8 mouse cellular contexts compared by ENCODE assay signal in the genomic region with DNA sequence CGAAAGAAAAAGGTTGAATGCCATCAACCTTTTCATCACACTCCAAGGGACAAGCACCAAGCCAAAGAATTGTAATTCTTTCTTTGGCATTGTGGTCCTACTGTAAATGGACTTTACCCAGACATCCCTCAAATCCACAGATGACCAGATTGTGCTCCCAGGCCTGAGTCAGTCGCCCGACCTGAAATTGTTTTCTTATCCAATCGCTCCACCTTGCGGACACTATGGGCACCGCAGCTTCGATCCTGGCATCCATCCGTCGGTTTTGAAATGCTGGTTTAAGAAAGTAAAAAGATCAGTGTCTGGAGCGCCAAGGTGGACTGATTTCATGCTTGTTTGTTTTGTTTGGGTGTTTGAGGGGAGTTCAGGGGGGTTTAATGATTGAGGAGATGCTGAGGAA. TPM values are rescaled to one million over a fixed set of nuclear protein-coding genes. Genes with fewer than 3 reads are reported as not detected.
DNase-seq lines count a peak whose midpoint lies in the region; ATAC-seq and TF ChIP-seq lines count a peak whose summit lies in the region.

No protein-coding gene starts in this region.

- TF ChIP-seq CTCF in Patski (IDR thresholded peaks at IDR 0.05): peak; percentile 93

- peak overlapping the region; percentile 50 for H3K4me2 ChIP-seq in hindbrain, embryonic 14.5 days (replicated peaks)

- H3K9ac ChIP-seq in hindbrain, embryonic 14.5 days: no peak overlapping the region

- no peak for DNase-seq in Patski (ENCODE audit: low read depth, low spot score)
- DNase-seq in cerebellum, postnatal 14 days: peak; percentile 93 to 95
- DNase-seq in frontal cortex, postnatal 36 days (ENCODE audit: low spot score in 2 of 2): peak; percentile 85 to 88
- peak; percentile 92 for DNase-seq in hindbrain, embryonic 14.5 days (ENCODE audit: low spot score)
- peak; percentile 85 to 96 for DNase-seq in layer of hippocampus, postnatal 25 days (ENCODE audit: extremely low spot score in 1 of 2, low spot score in 1 of 2)
- DNase-seq in lung, postnatal 14 days: peak; percentile 89
- peak; percentile 93 for DNase-seq in retina, embryonic 14.5 days (ENCODE audit: low spot score)
- peak; percentile 61 to 77 for DNase-seq in thymus, postnatal 36 days

- CTCF ChIA-PET in Patski (lab: Charles Lee): interaction anchor here (0.6 to 3.2 kb wide), 3 partner anchors 218 to 565 kb away, joined by 5 to 12 read pairs (median 12); no protein-coding TSS in a partner anchor

- peak; percentile 58 for ATAC-seq in Patski
- ATAC-seq in hindbrain, embryonic 14.5 days (ENCODE audit: low FRiP score): 0 out of 2 replicates have a peak, but pooled peaks have one; percentile 25

- H3K9me3 ChIP-seq in hindbrain, embryonic 14.5 days (ENCODE audit: control insufficient read depth, low read length): no peaks in the 10 kb centered on the region

- H3K4me1 ChIP-seq in hindbrain, embryonic 14.5 days (replicated peaks; ENCODE audit: control insufficient read depth, insufficient read depth, low read length): peaks cover 10% of the 10 kb centered on the region; the same call in 1 of the 2 replicates

- H3K27me3 ChIP-seq in Patski: peaks cover 26% of the 10 kb centered on the region
- peaks cover 81% of the 10 kb centered on the region for H3K27me3 ChIP-seq in hindbrain, embryonic 14.5 days (ENCODE audit: control insufficient read depth, insufficient read depth, low read length)

- no peak overlapping the region for H3K27ac ChIP-seq in hindbrain, embryonic 14.5 days

- in situ Hi-C loops in Patski (cut with MboI; ENCODE audit: low pct_unique_long_range_greater_than_20kb): loop anchor here (5.0 to 25.0 kb wide), 3 partner anchors 220 to 690 kb away; no protein-coding TSS in a partner anchor

- POLR2A ChIA-PET in Patski (lab: Charles Lee): no interaction called here

- no peak overlapping the region; the same call in 1 of the 2 replicates for H3K4me3 ChIP-seq in hindbrain, embryonic 14.5 days (replicated peaks; ENCODE audit: low read length)

- 7% methylated on average over 10 of the region's 10 CpGs for WGBS in hindbrain, embryonic 14.5 days

- H3K36me3 ChIP-seq in hindbrain, embryonic 14.5 days (replicated peaks; ENCODE audit: control insufficient read depth, insufficient read depth): no peaks in the 10 kb centered on the region

RNA-seq across cellular contexts. Expression of a gene that starts 16.4 kb away (rescaled TPM):
- not detected for polyA plus RNA-seq in Patski (2021)
- 5.0 and 5.1 TPM in 2 replicates for polyA plus RNA-seq in hindbrain, embryonic 14.5 days (2014; fragmentation: Nextera tagmentation; extraction: Ambion mirVana)
- total RNA-seq in layer of hippocampus, postnatal 25 days (2021): 1 to 10 TPM; 8.9 to 9.5 TPM
